Mouse (Mus musculus): ENCODE measurements around the gene Klk1b5.
"Not testable (repeated sequence)": the region's sequence is repeated elsewhere in the genome, so short reads cannot be mapped to it uniquely, and the experiment has no call there.

Klk1b5 gene

DNA sequence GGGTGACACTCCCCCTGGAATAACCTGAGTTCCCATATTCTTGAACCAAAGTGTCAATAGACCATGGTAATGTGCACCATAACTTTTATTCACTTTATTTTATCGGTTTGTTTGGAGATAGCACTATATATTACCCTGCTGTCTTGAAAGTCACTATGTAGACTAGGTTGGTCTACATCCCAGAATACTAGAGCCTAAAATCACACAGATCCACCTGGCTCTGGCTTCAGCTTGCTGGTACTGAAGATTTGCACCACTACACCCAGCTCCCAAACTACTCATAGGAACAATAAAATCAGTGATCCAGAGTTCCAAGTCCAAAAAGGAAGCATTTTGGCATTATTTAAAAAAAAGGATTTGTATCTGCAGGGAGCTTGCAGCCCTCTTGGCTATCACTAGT is at the start of gene Klk1b5:
Klk1b5 (plus strand) TSS at position 301 of the 400 bp plus-strand sequence.
- DNase-seq (ENCODE audit: low spot score): no peak

DNA sequence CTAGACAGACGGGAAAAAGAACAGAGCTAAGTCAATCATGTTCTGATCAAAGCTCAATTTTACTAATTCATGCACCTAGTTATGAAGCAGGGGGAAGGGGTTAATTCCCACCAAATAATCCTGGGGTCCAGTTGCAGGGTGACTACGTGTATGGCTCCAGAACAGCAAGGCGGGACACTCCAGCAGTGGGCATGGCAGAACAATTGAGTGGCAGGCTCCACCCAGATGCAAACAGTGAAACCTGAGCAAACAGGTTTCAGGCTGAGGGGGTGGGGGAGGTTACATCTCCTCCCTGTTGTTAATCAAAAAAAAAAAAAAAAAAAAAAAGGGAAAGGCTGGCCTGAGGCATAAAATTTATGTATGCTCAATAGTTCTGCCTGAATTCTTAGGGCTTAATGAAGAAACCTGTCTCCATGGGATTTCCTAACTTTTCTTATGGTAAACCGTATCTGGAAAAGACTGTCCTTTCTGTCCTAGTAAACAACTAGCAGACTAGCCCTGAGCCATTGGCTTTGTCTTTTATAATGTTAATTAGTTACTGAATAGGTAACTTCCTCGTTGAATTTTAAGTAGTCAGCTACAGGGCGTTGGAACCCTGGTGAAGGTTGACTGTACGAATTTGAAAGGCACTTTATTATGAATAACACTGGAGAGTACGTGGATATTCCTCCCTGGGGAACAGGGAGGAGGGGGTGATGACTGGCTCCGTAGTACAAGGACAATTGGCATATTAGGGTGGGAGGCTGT is 36.3 kb upstream of the Klk1b5 start:
- DNase-seq (ENCODE audit: low spot score): no peak

DNA sequence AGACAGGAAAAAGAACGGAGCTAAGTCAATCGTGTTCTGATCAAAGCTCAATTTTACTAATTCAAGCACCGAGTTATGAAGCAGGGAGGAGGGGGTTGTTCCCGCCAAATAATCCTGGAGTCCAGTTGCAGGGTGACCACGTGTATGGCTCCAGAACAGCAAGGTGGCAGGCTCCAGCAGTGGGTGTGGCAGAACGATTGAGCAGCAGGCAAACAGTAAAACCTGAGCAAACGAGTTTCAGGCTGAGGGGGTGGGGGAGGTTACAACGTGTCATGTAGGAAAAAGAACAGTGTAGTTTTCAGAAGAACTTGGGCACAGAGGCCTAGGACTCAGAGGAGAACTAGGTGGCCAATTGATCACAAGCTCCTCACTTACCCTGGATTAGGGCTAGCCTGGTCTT is 29.2 kb upstream of the Klk1b5 start:
- not testable (repeated sequence) for DNase-seq (ENCODE audit: low spot score)

DNA sequence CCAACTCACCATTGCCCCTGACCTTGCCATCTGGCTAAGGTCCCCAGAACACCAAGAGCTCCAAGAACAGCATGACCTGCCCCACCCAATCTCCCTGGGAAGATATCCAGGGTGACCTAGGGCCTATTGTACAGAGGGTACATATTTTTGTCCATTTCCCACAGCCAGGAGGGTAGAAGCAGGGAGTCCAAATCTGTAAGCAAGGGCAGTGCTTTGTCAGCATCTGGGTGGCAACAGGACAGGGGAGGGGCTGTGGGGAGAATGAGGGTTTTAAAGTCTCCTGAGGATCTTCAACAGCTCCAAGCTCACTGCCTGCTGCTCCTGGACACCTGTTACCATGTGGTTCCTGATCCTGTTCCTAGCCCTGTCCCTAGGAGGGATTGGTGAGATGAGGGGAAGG is 27.8 kb upstream of the Klk1b5 start, which contains the start of gene Klk1b24:
Klk1b24 (plus strand) TSS at position 301 of the 400 bp plus-strand sequence.
- not testable (repeated sequence) for DNase-seq (ENCODE audit: low spot score)

DNA sequence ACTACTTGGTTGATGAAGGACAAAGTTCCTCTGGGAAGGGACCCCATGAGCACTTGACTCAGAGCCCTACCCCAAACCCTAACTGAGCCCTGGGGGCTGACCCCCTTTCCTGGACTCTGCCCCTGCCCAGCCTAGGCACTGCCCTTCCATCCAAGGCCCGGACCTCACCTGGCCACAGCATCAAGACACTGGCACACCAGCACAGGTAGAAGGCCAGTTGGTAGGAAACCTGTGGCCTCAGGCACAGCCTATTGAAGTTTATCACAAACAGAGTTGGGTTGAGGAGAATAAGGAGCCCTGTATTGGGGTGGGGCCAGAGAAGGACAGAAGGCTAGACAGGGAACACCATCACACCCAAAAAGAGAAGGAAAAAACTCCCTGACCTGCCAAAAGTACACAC is 22.3 kb upstream of the Klk1b5 start:
- not testable (repeated sequence) for DNase-seq (ENCODE audit: low spot score)

DNA sequence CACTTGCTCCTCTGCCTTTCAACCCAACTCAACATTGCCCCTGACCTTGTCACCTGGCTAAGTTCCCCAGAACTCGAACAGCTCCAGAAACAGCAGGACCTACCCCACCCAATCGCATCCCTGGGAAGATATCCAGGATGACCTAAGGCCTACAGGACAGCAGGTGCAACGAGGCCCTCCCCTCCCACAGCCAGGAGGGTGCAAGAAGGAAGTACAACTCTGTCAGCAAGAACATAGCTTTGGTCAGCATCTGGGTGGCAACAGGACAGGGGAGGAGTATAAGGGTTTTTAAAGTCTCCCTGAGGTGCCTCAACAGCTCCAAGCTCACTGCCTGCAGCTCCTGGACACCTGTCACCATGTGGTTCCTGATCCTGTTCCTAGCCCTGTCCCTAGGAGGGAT is 17.9 kb upstream of the Klk1b5 start, which contains the start of gene Klk1b3:
Klk1b3 (plus strand) TSS at position 301 of the 400 bp plus-strand sequence.
- DNase-seq (ENCODE audit: low spot score): no peak

DNA sequence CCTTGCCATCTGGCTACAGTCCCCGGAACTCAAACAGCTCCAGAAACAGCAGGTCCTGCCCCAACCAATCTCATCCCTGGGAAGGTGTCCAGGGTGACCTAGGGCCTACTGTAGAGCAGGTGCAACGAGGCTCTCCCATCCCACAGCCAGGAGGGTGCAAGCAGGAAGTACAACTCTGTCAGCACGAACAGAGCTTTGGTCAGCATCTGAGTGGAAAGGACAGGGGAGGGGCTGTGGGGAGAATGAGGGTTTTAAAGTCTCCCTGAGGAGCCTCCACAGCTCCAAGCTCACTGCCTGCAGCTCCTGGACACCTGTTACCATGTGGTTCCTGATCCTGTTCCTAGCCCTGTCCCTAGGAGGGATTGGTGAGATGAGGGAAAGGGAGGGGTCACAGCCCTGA is 8.6 kb upstream of the Klk1b5 start, which contains the start of gene Klk1b4:
Klk1b4 (plus strand) TSS at position 301 of the 400 bp plus-strand sequence.
- DNase-seq (ENCODE audit: low spot score): not testable (repeated sequence)

DNA sequence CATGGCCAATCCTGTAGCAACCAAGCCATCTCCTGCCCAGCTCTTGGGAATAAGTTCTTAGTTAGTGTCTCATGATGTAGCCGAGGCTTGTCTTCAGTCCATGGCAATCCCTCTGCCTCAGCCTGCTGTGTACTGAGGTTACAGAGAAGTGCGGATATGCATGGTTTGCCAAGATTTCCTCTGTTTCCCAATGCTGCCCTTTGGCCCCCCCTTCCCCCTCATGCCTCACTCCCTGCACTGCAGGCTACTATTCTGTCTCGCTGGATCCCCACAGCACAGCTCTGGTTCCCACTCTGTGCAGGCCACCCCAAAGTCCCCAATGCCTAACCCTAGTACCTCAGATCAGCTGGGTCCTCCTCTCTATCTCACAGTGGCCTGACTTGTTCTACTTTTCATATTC is 7.4 kb upstream of the Klk1b5 start:
- no peak for DNase-seq (ENCODE audit: low spot score)

DNA sequence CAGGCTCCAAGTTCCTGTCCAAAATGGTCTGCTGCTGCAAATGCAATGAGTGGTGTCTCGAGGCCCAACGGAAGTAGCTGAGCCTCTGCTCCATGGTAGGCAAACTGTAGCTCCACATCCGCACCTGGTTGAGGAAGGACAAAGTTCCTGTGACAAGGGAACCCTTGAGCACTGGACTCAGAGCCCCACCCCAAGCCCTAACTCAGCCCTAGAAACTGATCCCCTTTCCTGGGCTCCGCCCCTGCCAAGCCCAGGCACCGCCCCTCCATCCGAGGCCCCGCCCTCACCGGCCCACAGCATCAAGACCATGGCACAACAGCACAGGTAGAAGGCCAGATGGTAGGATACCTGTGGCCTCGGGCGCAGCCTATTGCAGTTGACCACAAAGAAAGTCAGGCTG is 5.9 kb downstream of the Klk1b5 start:
- not testable (repeated sequence) for DNase-seq (ENCODE audit: low spot score)

DNA sequence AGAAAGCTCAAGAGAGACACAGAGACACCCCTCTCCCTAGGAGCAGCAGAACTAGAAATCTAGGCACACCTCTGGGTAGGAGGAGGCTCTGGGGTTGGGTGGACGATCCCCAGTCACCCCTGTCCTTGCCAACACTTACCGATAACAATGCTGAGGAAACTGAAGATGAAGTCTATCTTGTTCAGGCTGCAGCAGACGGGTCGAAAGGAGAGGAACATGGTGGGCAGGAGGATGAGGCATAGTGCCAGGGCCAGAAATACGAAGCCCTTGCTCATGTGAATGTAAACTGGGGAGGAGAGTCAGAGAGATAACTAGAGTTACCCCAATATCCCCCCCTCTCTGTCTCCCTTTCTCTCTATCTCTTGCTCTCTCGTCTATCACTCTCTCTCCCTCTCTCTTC is 6.6 kb downstream of the Klk1b5 start:
- not testable (repeated sequence) for DNase-seq (ENCODE audit: low spot score)

DNA sequence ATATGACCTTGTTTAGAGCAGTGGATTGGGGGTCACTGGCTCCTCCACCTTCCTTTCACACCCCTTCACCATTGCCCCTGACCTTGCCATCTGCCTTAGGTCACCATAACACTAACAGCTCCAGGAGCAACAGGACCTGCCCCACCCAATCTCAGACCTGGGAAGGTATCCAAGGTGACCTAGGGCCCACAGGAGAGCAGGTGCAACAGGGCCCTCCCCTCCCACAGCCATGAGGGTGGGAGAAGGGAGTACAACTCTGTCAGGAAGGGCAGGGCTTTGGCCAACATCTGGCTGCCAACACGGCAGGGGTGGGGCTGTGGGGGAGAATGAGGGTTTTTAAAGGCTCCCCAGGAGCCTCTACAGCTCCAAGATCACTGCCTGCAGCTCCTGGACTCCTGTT is 9.3 kb downstream of the Klk1b5 start, which contains the start of gene Klk1:
Klk1 (plus strand) TSS at position 285 of the 400 bp plus-strand sequence.
- no peak for DNase-seq (ENCODE audit: low spot score)

DNA sequence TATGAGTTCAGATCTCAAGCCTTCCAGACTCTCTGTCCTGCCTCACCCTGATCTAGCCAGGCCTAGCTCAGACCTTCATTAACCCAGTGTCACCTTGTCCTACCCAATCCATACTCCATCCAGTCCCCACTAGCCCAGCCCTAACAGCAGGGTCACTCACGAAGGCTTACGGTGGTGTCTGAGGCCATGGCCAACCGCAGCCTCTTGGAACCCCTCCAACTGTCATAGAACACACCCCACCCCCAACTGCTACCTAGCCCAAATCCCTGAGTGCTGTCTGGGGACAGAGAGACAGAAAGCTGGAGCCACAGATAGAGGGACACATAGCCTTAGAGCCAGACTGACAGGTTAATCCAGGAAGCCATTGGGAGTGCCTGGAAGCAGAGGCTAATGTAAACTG is 20.2 kb downstream of the Klk1b5 start, which contains the start of gene Gm36864:
Gm36864 (plus strand) TSS at position 269 of the 400 bp plus-strand sequence.
- DNase-seq (ENCODE audit: low spot score): no peak

DNA sequence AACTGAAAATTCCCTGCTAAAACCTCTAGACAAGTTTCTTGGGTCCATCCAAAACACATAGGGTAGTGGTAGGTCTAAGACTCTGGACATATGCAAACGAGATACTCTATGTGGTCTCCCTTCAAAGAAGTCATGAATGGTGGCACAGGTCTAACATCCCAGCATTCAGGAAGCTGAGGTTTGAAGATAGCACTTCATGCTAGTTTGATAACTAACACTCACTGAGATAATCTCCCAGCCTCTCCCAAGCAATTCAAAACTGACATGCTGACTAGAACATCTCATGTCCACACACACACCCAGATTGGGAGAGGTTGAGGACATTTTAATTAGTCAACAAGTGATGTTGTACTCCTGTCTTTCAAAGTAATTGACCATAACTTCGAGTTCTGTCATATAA is 24.2 kb downstream of the Klk1b5 start:
- DNase-seq (ENCODE audit: low spot score): no peak

DNA sequence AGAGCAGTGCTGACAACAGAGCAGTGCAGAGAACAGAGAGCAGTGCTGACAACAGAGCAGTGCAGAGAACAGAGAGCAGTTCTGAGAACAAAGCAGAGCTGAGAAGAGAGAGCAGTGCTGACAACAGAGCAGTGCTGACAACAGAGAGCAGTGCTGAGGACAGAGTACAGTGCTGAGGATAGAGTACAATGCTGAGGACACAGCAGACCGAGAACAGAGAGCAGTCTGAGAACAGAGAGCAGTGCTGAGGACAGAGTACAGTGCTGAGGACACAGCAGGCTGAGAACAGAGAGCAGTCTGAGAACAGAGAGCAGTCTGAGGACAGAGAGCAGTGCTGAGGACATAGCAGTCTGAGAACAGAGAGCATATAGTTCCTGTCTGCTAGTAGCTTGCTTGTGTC is 25.0 kb downstream of the Klk1b5 start:
- no peak for DNase-seq (ENCODE audit: low spot score)

DNA sequence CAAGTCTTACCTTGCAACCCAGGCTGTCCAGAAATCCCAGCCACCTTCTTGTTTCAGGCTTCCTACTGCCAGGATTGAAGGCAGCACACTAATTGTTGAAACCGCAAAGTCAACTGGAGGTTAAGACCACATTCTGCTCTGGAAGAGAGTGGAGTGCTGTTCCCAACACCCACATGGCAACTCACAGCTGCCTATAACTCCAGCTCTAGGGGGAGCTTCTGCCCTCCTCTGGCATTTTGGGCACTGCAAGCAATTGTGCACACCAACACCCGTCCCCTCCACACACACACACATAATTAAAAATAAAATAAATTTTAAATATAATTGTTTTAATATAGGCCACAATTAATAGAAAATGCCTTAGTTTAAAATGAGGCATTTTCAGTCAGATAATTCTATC is 25.4 kb downstream of the Klk1b5 start:
- no peak for DNase-seq (ENCODE audit: low spot score)

DNA sequence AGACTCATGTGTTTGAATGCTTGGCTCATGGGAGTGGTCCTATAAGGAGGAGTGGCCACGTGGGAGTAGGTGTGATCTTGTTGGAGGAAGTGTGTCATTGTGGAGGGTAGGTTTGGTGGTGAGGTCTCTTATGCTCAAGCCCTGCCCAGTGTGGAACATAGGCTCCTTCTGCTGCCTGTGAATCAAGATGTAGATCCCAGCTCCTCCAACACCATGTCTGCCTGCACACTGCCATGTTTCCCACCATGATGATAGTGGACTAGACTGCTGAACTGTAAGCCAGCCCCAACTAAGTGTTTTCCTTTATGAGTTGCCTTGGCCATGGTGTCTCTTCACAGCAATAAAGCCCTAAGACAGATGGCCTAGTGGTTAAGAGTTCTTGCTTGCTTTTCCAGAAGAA is 28.3 kb downstream of the Klk1b5 start:
- DNase-seq (ENCODE audit: low spot score): no peak

DNA sequence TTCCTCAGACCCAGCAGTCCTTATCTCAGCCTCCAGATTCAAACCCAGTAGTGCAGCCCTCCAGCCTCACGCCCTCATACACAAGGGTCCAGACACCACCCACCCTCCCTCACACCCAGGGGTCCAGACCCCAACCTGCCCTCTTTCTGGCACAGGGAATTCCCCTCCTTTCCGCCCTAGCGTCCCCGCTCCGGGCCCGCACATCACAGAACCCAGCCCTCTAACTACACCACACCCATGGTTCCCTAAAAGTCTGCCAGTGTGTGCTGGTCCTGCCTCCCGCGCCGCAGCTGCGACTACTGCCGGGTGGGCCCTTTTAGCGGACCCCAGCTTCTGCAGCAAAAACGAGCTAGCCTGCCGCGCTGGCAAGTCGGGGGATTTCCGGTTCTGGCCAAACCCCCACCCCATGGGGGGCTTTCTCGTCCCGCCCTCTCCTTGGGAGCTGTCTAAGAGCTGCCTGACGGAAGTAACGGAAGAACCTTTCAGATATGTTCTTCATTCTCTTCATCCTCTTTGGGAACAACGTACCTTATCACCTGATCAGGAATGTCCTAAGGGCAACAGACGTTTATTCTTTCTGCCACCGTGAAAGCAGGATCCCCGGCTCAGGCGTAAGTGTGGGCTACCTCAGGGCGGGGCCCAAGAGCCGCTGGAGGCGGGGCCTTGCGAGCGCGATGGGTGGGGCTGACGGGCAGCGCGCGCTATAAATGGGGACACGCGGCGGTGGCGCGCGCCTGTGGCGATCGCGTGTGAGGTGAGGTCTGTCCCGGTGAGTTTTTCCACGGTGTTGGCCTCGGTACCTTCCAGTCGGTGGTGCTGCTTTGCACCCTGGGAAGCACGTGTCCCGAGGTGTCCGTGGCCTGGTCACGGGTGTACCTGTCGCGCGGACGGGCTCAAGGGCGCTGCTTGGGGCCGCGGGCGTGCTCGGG is 30.6 kb downstream of the Klk1b5 start, which contains the start of the genes 1700028J19Rik and 2410002F23Rik:
1700028J19Rik (minus strand) TSS at position 641 of the 929 bp plus-strand sequence.
2410002F23Rik (plus strand) TSS at position 668 of the 929 bp plus-strand sequence.
- DNase-seq (ENCODE audit: low spot score): peak; percentile 91

DNA sequence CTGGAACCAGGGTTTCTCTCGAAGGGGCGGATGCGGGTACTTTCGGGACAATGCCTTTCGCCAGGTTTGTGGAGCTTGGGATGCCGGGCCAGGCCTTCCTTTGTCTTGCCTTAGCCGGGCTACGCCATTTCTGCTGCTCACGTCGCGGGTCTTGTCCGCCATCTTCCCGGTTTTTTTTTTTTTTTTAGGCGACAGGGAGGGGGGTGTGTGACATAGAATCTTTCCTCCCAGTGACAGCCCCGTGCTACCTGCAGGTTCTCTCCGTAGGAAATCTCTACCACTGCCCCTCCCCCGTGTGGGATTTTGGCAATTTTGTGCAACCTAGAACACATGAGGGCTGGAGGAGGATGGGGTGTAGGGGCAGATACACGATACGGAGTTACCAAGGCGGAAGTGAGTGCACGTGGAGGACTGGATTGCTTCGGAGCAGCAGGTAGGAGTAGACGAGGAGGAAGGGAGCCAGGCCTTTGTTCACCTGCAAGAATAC is 31.3 kb downstream of the Klk1b5 start:
- no peak for DNase-seq (ENCODE audit: low spot score)

DNA sequence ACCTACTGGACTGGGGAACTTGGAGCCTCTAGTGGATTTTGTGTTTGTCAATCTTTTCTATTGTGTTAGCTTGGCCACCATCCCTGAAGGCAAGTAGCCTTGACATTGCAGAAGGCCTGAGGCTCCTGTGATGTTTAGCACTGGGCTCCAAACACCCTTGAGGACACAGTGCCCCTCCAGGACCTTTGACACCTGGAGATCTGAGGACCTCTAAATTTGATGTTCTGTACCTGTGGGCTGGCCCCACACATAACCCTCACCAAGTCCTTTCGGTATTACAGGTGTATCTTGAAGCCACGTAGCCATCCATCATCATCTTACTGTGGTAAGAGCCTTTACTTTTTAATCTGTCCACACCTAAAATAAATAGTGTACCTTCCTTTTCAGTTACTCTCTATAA is 32.2 kb downstream of the Klk1b5 start:
- DNase-seq (ENCODE audit: low spot score): no peak

DNA sequence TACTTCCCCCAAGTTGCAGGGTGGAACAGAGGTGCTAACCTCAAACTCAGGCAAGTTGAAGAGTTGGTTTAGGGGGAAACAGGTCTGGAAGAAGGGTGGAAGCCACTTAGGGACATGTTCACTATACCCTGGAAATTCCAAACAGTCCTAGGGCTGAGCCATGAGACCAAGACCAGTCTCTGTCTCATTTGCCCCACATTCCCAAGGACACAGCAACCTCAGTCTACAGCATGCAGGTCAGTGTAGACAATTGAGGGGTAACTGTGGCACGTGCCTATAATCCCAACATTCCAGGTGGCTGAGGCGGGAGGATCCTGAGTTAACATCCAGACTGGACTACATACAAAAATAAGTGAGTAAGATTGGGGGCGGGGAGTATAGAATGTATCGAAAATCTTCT is 33.5 kb downstream of the Klk1b5 start:
- no peak for DNase-seq (ENCODE audit: low spot score)

DNA sequence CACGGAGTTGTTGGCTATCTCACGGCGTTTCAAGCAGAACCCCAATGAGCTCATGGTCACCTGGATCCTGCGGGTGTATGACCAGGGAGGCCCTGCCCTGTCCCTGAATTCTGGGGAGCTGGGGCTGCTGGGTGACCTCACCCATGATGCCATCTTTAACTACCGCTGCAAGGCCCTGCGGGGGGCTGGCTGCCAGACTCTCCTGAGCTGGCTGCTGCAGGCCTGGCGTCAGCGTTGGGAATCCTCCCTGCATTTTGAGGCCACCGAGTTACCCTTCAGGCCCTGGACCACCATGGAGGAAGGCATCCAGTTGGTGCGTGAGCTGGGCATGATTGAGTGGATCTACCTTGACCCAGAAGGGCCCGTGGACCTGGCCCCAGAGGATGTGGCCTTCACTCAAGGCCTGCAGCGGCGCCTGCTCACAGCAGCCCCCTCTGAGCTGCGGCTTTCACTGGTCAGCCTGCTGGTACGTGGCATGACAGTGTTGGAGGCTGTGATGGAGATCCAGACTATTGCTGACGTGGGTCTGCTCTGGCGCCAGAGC is 35.1 kb downstream of the Klk1b5 start:
- not testable (repeated sequence) for DNase-seq (ENCODE audit: low spot score)
